Mouse (Mus musculus) monocyte, adult 5-6 weeks (primary cell): ENCODE data around the gene Ythdf2. TPM values are rescaled to one million over a fixed set of nuclear protein-coding genes. Genes with fewer than 3 reads are reported as not detected.
A peak's percentile ranks its signal among the peaks of the same experiment; 100 is the strongest.

ENCODE experiments used
- ATAC-seq: fragments of 153-309, 156-312 bp; replicated peaks from 2 replicates; pipeline ENCODE4 v1.8.0; 2017; ENCODE audit warnings: mild to moderate bottlenecking; ENCODE audit not compliant: low TSS enrichment, insufficient number of reproducible peaks, severe bottlenecking, poor library complexity, low FRiP score
- total RNA-seq: library from RNA; stranded (forward); fragments of 200-1000, 200-491, 200-594 nt; gene quantifications from 3 replicates; pipeline ENCODE4 v1.2.3, GENCODE M21; 2017

Ythdf2 gene
- total RNA-seq, 1 experiment from 2014 or later: 47.1 TPM

DNA sequence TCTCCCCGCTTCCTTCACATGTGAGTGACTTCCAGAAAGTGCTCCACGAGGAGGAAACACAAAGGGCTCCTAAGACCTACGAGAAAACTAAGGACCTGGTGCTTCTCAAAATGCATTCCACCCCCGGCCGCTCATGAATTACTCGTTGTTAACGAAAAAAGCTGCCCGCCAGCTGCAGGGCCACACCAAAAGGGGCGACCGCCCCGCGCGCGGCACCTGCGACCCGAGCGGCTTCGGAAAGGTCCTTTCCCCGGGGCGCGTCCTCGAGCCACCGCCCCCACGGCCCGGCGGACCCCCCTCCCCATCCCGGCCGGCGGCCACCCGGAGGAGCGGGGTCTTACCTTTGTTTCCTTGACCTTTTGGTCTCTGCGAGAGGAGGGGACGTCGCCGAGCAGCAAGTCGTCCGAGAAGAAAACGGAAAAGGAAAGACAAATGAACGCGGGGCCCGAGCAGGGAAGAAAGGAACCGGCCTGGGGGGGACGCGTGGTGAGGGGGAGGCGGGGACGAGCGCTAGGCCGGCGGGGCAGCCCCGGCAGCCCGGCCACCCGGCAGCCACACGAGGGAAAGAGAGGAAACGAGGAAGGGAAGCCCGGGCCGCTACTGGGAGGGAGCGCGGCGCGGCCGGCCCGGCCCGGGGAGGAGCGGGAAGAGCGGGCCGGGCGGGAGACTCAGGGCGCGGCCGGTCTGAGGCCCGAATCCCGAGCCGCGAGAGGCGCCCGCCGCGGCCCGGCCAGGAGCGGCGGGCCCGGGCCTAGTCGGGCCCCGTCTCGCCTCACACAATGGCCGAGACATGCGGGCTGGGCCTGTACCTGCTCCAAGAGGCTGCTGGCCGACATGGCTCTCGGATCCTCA, 786 bp downstream of the Ythdf2 start:
- ATAC-seq: peak; percentile 27; the same call in 1 of the 2 replicates

DNA sequence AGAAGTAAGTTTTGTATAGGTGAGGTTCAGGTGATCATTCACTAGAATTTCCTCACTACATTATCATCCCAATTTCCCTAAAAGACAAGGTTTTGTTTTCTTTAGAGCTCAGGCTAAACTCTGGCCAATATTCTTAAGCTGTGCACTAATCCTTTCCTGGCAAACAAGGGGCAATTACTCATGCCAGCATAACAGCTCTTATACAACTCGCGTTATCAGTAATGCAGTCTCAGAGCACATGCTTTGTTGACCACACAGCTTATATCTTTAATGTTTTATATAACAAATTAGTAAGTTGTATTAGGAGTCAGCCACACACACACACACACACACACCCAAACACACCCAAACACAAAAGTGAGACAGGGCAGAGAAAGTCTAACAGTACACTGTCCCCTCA, 1.8 kb downstream of the Ythdf2 start:
- ATAC-seq: no peak

DNA sequence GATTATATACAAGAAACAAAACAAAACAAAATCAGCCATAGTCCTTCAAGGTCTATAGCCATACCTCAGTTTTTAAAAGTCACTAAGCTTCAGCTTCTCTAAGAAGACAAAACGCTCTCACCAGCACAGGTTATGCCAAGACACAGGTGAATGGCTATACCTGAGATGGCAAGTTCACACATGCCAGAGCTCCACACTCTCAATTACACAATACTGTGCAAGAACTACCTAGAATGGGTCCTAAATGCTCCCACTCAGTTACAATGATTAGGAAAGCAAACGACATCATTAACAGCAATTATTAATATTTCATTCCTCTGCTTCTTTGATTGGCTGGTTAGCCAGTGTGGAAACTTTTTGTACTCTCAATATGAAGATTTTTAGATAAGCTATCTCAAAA, 2.8 kb downstream of the Ythdf2 start:
- ATAC-seq: no peak

DNA sequence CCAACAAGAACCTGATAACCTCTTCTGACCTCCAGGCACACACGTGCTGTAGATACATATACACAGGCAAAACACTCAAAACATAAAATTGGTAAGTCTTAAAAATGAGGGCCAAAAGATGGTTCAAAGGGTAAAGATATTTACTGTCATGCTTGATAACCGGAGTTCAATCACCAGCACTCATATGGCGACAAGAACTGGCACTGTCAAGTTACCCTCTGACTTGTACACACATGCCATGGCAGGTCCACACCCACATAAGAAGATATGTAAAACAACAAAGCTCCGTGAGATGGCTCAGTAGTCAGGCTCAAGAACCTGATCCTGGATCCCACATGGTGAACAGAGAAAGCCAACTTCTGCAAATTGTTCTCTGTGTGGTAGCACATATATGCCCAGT, 4.8 kb downstream of the Ythdf2 start:
- no peak for ATAC-seq

DNA sequence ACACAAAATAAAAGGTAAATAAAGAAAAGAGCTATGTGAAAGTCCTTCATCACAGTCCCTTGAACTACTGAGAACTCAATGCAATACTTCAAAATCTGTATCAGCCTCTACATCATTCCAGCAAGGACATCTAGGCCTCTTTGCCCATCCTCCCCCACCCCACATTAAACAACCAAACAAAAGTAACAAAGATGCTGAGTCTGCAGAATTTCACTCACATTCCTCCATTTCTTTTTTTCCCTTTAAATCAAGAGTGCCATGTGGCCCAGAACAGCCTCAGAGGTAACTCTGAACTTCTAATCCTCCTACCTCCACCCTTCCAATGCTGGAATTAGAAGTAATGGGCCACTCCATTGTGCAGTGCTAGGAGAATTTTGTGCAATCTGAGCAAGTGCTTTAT, 13.3 kb downstream of the Ythdf2 start:
- no peak for ATAC-seq

DNA sequence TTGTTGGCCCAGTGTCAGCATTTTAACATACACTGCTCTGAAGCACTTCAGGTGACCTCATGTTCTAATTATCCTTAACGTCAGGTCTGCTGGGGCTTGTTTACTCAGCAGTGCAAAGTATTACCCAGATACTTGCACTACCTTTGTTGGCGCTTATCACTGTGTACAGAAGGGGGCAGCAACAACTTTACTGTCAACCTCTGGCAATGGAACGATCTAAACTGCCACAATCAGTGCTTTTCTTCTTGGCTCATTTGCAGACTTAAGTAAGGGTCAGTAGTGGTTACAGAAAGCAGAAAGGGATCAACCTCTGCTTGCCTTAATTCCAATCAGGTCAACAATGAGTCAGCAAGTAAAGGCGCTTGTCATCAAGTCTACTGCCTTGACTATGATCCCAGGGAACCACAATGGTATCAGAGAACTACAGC, 13.8 kb downstream of the Ythdf2 start:
- ATAC-seq: no peak; the same call in 1 of the 2 replicates

DNA sequence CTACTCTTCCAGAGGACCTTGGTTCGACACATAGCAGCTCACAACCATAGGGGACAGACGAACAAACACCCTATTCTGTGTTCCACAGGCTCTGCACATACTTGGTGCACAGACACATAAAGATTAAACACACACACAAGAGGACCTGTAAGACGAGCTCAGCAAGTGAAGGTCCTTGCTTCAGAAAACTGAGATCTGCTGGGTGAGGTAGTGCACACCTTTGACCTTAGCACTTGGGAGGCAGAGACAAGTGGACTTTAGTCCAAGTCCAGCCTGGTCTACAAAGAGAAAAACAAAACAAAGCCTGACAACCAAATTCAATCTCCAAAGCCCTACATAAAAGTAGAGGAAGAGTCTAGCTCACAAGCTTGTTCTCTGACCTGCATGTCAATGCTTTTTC, 17.1 kb downstream of the Ythdf2 start:
- no peak for ATAC-seq

DNA sequence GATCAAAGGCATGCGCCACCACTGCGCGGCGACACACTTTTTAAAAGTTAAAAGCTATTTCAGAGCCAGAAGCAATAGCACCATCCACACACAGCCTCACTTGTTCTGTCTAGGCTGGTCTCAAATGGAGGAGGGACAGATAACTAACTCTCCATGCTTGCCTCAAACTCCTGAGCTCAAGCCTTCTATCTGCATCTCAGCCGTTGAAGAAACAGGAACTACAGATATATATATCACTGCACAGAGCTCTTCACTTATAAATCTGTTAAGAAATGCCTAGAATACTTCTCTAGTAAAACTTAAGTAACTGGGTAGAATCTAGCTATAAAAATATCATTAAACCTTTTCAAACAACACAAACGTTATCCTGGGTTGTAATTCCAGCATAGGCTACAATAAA, 17.7 kb downstream of the Ythdf2 start:
- no peak for ATAC-seq

DNA sequence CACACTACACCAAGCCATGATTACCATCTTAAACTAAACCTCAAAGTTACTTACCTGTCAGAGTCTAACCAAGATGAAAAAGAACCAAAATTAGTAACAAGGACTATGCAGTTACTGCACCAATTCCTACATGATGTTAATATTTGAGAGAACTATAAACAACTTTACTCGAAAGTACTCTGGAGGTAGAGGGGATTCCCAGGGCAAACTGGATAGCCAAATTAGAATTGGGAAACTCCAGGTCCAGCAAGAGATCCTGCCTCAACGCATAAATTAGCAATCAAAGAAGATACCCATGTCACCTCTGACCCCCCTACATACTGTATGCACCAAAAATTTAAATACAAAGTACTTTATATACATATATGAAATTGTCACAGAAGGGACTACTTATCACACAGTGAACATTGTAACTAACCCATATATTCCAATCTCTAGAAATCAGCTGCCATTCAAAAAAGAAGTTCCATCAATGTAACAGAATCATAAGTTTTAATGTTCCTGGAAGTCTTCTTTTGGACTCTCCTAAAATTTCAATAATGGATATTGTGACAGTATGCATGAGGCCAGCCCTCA, 24.2 kb downstream of the Ythdf2 start:
- ATAC-seq: no peak

DNA sequence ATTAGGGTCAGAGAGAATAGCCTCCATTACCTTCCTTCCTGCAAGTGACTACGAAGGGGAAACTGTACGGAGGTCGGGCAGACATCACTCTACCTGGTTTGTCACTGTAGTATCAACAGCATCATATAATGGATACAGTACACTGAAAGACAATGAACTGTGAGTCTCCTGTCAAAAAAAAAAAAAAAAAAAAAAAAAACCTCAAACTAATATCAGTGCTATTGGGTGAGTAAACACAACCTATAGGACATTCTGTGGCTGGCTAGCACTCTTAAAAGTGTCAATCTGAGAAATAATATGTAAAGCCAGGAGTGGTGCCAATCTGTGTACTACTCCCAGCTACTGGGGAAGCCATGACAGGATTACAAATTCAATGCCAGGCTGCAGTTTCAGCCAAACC, 28.9 kb downstream of the Ythdf2 start:
- no peak for ATAC-seq

DNA sequence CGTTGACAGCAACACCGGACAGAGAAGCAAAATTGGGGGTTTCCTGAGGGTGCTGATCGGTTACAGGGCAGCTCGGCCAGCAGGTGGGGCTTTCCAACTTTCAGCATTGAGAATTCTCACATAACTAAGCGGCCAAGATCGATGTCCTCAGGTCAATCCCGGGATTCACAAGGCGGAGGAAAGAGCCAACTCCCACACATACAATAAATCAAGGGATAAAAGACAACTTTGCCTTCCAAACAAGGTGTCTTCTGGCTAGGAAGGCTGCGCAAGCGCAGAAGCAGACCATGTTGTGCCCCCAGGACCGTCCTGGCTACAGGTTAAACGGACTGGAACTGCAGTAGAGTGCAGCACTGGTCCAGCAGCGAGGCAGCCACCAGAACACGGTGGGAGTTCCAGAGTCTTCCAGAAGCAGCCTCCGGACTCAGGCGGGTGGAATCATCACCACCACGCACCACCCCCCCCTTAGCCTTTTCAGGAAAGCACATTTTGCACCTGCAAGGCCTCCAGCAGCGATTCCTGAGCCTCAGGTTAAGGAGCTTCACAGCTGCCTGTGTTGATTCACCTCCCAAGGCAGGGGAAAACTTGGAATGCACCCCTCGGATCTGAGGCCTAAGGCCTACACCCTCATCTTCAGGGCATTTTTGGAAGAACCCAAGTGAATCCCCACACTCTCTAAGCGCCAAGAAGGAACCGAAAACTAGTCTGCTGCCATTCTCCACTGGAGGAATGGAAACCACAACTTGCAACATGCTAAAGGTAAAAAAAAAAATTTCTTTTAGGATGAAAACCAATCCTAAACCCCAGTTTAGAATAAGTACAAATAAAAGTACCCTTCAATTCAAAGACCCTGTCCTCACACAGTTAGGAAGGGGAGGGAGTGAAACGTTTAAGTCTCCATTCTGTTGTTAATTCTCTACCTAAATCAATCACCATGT, 30.1 kb downstream of the Ythdf2 start:
- no peak for ATAC-seq

DNA sequence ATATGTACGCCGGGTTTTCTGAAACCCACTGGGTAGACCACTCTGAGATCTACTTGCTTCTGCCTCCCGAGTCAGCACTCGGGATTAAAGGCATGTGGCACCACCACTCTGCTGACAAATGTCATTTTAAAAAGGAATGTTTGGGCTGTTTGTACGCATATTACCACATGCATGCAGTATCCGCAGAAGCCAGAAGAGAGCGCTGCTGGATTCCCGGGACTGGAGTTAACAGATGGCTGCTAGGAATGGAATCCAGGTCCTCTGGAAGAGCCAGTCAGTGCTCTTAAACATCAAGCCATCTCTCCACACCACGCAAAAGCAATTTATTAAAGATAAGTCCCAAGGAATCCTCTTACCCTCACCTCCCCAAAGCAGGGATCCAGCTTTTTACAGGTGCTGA, 31.4 kb downstream of the Ythdf2 start:
- ATAC-seq: no peak

DNA sequence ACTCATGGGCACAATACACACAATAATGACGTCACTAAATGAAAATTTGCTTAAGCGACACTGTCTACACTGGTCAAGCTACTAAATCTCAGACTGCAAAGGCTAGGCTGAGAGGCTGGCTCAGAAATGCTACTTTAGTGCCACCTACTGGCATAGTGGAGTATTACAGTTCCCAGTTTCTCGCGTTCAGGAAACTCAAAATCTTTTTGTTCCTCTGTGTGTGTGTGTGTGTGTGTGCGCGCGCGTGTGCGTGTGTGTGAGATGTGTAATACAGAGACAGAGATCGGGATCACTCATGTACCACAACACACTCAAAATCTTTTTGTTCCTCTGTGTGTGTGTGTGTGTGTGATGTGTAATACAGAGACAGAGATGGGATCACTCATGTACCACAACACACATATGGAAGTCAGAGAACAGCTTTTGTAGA, 33.5 kb downstream of the Ythdf2 start:
- peak; percentile 88 for ATAC-seq

DNA sequence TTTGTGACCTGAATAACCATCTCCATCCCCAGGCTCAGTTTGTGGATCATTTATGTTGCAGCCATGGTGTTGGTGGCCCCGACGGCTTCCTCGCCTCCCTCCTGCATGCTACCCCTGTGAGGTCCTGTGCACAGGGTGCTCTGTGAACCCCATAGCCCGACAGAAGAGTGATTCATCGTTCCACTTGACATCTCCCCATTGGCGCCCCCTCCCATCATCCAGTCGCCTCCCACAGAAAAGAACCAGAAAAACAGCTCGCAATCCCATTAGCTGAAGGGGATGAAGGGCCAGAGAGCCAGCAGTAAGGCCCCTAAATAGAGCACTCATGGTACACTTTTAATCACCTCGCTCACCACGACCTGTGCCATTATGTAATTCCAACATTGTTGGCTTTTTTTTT, 35.6 kb downstream of the Ythdf2 start:
- ATAC-seq: no peak

DNA sequence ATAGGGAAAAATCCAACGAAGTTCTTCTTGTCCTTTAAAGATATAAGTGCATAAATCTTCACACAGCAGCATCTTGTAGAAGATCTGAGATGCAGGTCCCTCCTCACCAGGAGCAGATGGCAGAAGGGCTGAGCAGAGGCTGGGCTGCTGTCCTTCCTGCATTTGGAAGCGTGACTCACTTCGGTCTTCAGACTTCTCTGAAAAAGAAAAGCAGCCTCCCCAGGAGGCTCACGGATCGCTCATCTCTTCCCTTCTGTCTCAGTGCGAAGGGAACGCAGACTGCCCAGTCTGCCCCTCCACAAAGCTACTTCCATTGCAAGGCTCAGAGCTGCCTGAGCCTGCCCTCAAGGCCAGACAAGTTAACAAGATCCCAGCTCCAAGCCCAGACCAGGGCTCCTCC, 41.2 kb downstream of the Ythdf2 start:
- no peak for ATAC-seq

DNA sequence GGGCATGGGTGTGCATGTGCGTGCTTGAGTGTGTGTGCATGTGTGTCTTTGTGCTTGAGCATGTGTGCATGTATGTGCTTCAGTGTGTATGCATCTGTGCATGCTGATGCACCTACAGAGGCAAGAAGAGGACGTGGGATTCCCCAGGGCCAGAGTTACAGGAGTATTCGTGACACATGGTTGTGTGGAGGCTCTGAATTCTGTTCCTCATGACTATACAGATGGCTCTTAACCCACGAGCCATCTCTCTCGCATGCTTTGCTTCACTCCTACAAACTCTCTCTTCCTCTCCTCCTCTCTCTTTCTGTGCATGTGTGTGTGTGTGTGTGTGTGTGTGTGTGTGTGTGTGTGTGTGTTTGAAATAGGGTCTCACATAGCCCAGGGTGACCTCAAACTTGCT, 42.3 kb downstream of the Ythdf2 start:
- no peak for ATAC-seq

DNA sequence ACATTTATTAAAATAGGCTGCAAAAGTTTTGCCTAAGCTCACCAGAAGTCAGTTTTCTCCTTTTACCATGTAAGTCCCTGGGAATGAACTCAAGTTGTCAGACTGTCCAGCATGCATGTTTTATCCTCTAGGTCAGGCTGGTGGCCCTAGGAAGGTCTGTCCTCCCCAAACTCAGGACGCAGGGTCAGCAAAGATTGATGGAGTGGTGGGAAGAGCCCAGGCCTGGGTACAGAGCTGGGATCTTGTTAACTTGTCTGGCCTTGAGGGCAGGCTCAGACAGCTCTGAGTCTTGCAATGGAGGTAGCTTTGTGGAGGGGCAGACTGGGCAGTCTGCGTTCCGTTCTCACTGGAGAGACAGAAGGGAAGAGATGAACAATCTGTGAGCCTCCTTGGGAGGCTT, 42.8 kb downstream of the Ythdf2 start:
- ATAC-seq: no peak

DNA sequence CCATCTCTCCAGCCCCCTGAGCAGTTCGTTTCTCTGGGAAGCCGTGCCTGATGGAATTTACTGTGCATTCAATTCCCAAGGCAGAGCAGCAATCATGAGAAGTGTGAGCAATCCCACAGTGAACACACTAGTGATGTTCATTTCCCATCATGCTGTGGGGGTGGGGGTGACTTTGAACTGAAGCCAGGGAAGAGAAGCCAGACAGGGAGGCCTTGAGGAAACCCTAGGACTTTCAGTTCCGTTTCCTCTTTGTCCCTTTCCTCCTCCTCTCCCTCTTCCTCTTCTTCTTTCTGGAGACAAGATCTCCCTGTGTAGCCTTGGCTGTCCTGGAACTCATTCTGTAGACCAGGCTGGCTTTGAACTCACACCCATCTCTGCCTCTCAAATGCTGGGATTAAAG, 44.7 kb downstream of the Ythdf2 start:
- peak; percentile 73; the same call in 1 of the 2 replicates for ATAC-seq
